Mouse (Mus musculus) hindbrain, embryonic 10.5 days (tissue): Measurements from ENCODE around the gene Ldlrad1. TPM values are rescaled to one million over a fixed set of nuclear protein-coding genes. Genes with fewer than 3 reads are reported as not detected.

Experiments
- DNase-seq: peaks from one replicate; pipeline ENCODE4 v3.0.0-alpha.2; 2017; ENCODE audit warnings: low spot score
- H3K27ac ChIP-seq: fragments of 300-500 bp; sonication (generic); 2 replicates; pipeline ENCODE4 v1.5.1; 2016; ENCODE audit warnings: mild to moderate bottlenecking, moderate library complexity
- H3K27me3 ChIP-seq: fragments of 300-500 bp; sonication (generic); 2 replicates; pipeline ENCODE4 v1.6.1; 2016; ENCODE audit warnings: mild to moderate bottlenecking; ENCODE audit not compliant: poor library complexity, insufficient read depth, severe bottlenecking
- H3K36me3 ChIP-seq: fragments of 300-500 bp; sonication (generic); 2 replicates; pipeline ENCODE4 v1.6.1; 2016; ENCODE audit warnings: mild to moderate bottlenecking, moderate library complexity
- H3K4me1 ChIP-seq: fragments of 300-500 bp; sonication (generic); replicated peaks from 2 replicates; pipeline ENCODE4 v1.6.1; 2016; ENCODE audit warnings: mild to moderate bottlenecking
- H3K4me3 ChIP-seq: fragments of 300-500 bp; sonication (generic); 2 replicates; pipeline ENCODE4 v1.5.1; 2016; ENCODE audit warnings: mild to moderate bottlenecking, moderate library complexity
- H3K9me3 ChIP-seq: fragments of 300-500 bp; sonication (generic); 2 replicates; pipeline ENCODE4 v1.6.1; 2016; ENCODE audit warnings: mild to moderate bottlenecking, moderate library complexity
- WGBS: fragments of 180-500 bp; shearing (Covaris S2); methylation state at CpG from one replicate; pipeline ENCODE4 v1.1.7; 2016; 5-methylcytosine and 5-hydroxymethylcytosine counted together
- polyA plus RNA-seq: library from polyadenylated mRNA; unstranded; fragments of >200 nt; fragmentation: Nextera tagmentation; extraction: Ambion mirVana; gene quantifications from 2 replicates; pipeline ENCODE4 v1.2.1, GENCODE M21; 2016

Ldlrad1 gene
- not detected in 2 replicates for polyA plus RNA-seq

DNA sequence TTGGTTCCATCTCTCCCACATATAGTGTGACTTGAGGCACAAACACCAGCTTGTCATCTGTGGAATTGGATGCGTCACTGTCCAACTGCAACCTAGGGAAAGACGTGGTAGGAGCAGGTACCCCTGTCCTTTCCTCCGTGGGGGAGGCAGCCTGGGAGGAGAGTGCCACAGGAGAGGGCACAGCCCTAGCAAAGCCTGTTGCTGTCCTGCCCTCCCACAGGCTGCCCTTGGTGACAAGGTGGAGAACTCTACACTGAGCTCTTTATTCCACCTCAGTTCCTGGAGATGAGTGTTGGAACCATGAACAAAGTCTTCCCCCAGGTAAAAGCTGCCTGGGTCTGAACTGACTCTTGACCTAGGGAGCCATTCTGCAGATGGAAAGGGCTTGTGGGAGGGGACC lies at the start of gene Ldlrad1:
Gene Ldlrad1, plus strand, starts transcription at position 301 of the 400 bp plus-strand sequence.
- Histone ChIP-seq H3K4me1 (peaks cover 11% of the 10 kb centered on the region), H3K27ac (no peak within 1 kb of the TSS), H3K9me3 (no peaks in the 10 kb centered on the region), H3K27me3 (no peaks in the 10 kb centered on the region), H3K4me3 (no peak within 1 kb of the TSS), H3K36me3 (peaks cover 48% of the 10 kb centered on the region)
- no peak for DNase-seq
- WGBS, result 92% methylated on average over 3 of the region's 3 CpGs

DNA sequence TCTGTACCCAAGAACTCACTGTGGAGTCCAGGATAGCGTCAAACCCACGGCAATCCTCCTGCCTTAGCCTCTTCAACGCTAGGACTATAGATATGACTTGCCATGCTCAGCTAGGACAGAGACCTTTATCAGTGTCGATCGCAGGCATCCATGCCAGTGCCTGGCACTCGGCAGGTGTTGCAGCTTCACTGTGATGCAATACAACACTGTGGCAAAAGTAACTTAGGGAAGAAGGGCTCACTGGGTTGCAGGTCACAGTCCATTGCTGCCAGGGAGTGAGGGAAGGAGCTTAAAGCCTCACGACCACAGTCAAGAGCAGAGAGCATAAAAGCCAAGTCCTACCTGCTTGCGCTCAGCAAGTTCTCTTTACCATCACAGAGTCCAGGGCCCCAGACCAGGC lies 48.8 kb upstream of the Ldlrad1 start:
- no peak for DNase-seq
- H3K4me3 ChIP-seq, result no peak overlapping the region
- WGBS, result 93% methylated on average over 8 of the region's 8 CpGs
- H3K4me1 ChIP-seq, result peaks cover 6% of the 10 kb centered on the region
- no peaks in the 10 kb centered on the region for H3K27me3 ChIP-seq
- H3K36me3 ChIP-seq, result peaks cover 68% of the 10 kb centered on the region
- no peaks in the 10 kb centered on the region for H3K9me3 ChIP-seq
- H3K27ac ChIP-seq, result no peak overlapping the region

DNA sequence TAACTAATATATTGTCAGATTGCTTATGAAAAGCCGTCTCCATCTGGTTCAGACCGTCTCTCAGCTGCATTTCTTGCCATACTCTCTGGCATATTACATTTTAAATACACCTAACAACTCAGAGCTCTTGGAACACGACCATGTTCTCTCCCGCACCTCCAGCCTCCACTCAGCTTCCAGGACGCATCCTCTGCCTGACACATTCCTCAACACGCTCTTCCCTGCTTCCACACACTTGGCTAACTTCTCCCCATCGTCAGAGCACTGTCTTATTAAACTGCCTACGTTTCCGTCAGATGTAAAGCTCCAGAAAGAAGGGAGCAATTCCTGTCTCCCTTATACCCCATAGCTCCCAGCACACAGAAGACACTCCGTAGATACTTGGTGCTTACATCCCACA lies 45.6 kb upstream of the Ldlrad1 start:
- H3K27me3 ChIP-seq, result no peaks in the 10 kb centered on the region
- WGBS, result 89% methylated on average over 10 of the region's 10 CpGs
- H3K9me3 ChIP-seq, result no peaks in the 10 kb centered on the region
- no peak for DNase-seq
- H3K36me3 ChIP-seq, result peaks cover 52% of the 10 kb centered on the region
- H3K4me3 ChIP-seq, result no peak overlapping the region
- H3K4me1 ChIP-seq, result peaks cover 6% of the 10 kb centered on the region
- no peak overlapping the region for H3K27ac ChIP-seq

DNA sequence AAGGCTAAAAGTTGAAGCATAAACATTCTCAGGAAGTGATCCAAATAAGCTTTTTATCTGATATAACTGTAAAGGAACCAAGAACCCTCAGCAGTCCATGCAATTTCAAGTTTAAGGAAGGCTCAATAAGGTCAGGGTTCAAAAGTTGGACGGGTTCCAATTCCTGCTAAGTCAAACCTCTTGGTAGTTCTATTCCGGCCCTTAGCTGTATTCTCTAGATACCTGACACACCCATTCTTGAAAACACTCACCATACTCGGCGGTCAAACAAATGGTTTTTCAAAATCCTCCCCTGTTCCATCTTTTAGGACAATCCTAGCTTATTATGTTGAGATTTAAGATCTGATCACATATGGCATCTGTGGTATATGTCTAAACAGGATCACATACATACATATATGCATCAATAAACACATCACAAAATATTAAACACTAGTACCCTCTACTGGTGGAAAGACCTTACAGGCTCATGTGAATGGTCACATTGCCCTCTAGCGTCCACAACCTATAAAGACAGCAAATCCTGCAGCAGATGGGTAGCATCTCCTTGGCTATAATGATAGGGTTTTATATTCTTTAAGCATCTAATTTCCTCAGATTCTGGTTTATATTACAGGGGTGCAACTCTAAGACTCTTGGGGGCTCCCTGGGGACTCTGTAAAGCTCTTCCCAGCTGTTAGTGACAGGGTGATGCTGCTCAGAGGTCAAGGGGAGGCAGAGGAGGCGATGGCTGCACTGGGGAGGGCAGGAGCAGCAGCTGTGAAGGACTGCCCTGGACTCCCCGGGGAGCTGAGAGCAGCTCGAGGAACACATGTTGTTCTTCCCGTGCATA lies 45.0 kb upstream of the Ldlrad1 start:
- Histone ChIP-seq H3K4me1 (peaks cover 6% of the 10 kb centered on the region), H3K4me3 (no peak overlapping the region), H3K27me3 (no peaks in the 10 kb centered on the region), H3K27ac (no peak overlapping the region), H3K9me3 (no peaks in the 10 kb centered on the region), H3K36me3 (peaks cover 50% of the 10 kb centered on the region)
- peak; percentile 64 for DNase-seq
- WGBS, result 46% methylated on average over 9 of the region's 9 CpGs

DNA sequence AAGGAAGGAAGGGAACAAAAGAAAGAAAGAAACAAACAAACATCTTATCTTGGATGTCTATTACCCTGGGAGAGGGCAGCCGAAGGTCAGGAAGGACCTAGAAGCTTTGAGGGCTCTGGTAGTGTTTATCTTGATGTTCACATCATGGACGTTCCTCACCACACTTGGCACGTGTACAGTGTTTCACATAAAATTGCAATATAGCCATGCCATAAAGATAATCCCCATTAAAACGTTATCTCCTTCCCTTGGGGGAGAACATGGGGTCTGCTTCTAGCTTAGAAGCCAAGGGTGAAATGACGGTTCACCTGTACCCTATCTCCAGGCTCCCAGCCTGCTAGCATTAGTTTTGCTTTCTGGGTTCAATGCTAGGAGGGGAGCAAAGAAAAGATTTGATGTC lies 42.3 kb upstream of the Ldlrad1 start:
- H3K4me1 ChIP-seq, result peaks cover 6% of the 10 kb centered on the region
- DNase-seq, result no peak
- no peaks in the 10 kb centered on the region for H3K9me3 ChIP-seq
- H3K4me3 ChIP-seq, result no peak overlapping the region
- WGBS, result 87% methylated on average over 5 of the region's 5 CpGs
- H3K27ac ChIP-seq, result no peak overlapping the region
- peaks cover 45% of the 10 kb centered on the region for H3K36me3 ChIP-seq
- no peaks in the 10 kb centered on the region for H3K27me3 ChIP-seq

DNA sequence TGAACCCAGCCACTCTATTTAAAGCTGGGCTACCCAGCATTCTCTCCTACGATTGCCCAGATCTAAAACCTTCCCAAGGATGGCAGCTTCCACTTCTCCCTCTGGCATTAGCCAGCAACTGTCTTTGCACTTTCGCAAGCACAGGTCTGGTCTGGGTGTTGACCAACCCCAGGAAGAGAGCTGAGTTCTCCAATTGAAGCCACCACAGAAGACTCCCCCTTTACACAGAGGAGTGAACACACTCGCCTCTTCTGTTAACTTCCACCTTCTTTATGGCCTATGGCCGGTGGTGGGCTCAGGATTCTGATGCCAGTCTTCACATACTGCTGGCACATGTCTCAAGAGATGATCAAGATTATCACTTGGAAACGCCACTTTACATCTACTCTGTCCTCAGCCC lies 41.2 kb upstream of the Ldlrad1 start:
- 93% methylated on average over 5 of the region's 5 CpGs for WGBS
- Histone ChIP-seq H3K9me3 (no peaks in the 10 kb centered on the region), H3K27me3 (no peaks in the 10 kb centered on the region), H3K36me3 (peaks cover 54% of the 10 kb centered on the region), H3K4me3 (no peak overlapping the region), H3K4me1 (peaks cover 6% of the 10 kb centered on the region), H3K27ac (no peak overlapping the region)
- DNase-seq, result no peak

DNA sequence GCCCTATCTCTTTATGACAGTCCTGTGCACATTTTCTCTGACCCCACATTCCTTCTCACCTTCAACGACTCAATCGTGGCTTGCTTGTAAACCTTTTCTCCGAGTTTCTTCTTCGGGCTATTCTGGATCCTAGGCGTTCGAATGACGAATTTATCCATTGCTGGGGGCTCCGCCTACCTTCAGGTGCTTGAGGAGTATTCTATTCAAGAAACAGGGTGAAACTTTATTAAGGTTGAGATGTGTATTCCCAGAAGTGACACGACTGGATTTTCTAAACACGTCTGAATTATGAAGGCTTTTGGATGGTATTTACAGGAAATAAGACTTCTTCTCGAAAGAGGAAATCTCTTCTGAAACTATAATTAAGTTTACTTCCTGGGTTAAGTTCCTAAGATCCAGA lies 31.5 kb upstream of the Ldlrad1 start:
- Histone ChIP-seq H3K4me1 (peaks cover 33% of the 10 kb centered on the region), H3K27me3 (no peaks in the 10 kb centered on the region), H3K27ac (peak overlapping the region; percentile 98), H3K36me3 (peaks cover 37% of the 10 kb centered on the region), H3K9me3 (no peaks in the 10 kb centered on the region), H3K4me3 (peak overlapping the region; percentile 99)
- WGBS, result 57% methylated on average over 11 of the region's 11 CpGs
- DNase-seq, result no peak

DNA sequence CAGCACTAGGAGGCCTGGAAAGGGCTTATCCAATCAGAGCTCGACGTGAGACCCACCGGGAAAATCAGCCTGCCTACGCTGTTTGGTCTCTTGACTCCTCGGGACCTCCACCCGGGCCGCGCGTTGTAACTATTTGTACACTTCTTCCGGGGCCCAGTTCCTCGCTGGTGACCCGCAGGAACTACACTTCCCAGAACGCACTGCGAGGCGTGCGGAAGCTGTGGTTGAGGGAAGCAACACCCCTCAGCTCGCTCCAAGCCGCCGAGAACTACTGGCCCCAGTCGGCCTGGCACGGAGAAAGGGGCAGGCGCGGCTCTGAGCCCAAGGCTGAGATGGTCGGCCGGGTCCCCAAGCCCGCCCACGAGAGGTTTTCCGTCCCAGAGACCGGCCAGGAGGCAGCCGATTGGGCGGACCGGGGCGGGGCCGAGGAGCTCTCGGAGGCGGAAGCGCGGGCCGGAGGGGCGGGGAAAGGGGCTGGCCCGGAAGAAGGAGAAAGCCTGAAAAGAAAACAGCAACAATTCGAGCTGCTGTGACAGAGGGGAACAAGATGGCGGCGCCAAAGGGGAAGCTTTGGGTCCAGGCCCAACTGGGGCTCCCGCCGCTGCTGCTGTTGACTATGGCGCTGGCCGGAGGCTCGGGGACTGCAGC lies 30.7 kb upstream of the Ldlrad1 start, which contains the start of gene Tmem59:
Gene Tmem59, plus strand, starts transcription at position 218 of the 648 bp plus-strand sequence.
- peak; percentile 96 for DNase-seq
- peaks cover 39% of the 10 kb centered on the region for H3K4me1 ChIP-seq
- H3K4me3 ChIP-seq, result peak within 1 kb of the TSS; percentile 99
- H3K9me3 ChIP-seq, result no peaks in the 10 kb centered on the region
- WGBS, result under 1% methylated on average over 49 of the region's 49 CpGs
- no peaks in the 10 kb centered on the region for H3K27me3 ChIP-seq
- peaks cover 29% of the 10 kb centered on the region for H3K36me3 ChIP-seq
- H3K27ac ChIP-seq, result peak within 1 kb of the TSS; percentile 98

DNA sequence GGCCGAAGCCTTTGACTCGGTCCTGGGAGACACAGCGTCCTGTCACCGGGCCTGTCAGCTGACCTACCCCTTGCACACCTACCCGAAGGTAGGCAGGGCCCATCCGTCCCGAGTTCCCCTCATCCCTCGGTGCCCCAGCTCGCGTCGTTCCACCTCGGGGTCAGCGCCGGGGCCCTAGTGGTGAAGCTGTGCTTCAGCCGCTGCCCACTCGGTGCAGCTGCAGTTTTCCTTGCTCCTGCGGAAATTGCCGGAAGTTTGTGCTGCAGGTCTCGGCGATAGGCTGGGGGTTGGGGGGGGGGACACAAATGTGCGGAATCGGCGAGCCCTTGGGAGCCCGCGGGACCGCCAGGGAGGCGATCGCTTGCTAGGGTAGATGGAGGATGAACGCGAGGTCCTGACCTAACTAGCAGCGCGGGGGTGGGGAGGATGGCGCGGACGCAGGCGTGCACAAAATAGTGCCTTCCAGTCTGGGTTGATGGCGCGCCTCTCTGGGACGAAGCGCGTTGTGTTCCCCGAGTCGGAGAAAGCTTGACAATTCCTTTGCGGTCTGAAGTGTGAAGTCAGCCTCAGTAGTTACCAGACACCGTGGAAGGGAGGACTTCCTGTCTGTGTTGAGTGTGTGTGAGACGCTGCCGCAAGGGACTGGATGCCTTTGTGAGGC lies 30.0 kb upstream of the Ldlrad1 start, which contains the start of gene Tceanc2:
Gene Tceanc2, minus strand, starts transcription at position 287 of the 661 bp plus-strand sequence.
- peak; percentile 69 for DNase-seq
- WGBS, result under 1% methylated on average over 47 of the region's 47 CpGs

DNA sequence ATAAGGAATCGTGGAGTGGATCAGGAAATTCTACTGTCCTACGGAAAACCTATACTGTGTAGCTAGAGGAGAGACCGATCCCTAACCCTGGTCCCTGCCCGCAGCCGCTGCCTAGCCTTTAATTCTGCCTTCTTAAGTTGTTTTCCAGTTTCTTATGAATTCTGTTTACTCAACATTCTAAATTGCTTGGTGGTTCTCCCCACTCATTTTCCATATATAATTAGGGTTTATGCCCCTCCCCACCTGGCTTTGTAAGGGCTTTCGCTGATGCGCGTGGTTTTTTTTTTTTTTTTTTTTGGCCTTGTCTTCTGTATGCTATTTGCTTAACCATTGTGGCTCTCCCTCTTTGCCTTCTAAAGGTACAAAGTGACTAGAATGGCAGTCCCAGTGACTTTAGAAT lies 29.4 kb upstream of the Ldlrad1 start:
- Histone ChIP-seq H3K36me3 (peaks cover 18% of the 10 kb centered on the region), H3K4me1 (peaks cover 39% of the 10 kb centered on the region), H3K27me3 (no peaks in the 10 kb centered on the region), H3K27ac (peak overlapping the region; percentile 98), H3K9me3 (no peaks in the 10 kb centered on the region), H3K4me3 (peak overlapping the region; percentile 99)
- WGBS, result 7% methylated on average over 8 of the region's 8 CpGs
- no peak for DNase-seq

More for the DNA sequence above, 30.0 kb upstream of the Ldlrad1 start, which contains the start of gene Tceanc2:
- Histone ChIP-seq H3K27ac (peak within 1 kb of the TSS; percentile 98), H3K36me3 (peaks cover 23% of the 10 kb centered on the region), H3K4me3 (peak within 1 kb of the TSS; percentile 99), H3K9me3 (no peaks in the 10 kb centered on the region), H3K4me1 (peaks cover 39% of the 10 kb centered on the region), H3K27me3 (no peaks in the 10 kb centered on the region)

DNA sequence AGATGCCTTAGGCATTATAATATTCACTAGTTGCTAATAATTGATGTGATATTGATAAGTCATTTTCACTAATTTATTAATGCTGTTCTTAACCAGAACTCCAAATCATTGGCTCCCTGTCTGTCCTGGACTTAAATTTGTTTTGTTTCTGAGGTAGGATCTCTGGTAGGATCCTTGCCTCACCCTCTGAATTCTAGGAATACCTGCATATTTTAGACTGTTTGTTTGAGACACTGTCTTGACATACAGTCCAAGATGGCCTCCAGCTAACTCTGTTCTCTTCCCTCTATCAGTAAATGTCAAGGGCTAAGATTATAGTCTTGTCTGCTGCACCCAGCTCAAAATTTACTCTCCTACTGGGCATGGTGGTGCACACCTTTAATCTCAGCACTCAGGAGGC lies 28.2 kb upstream of the Ldlrad1 start:
- no peak overlapping the region for H3K27ac ChIP-seq
- H3K9me3 ChIP-seq, result no peaks in the 10 kb centered on the region
- H3K4me3 ChIP-seq, result peak overlapping the region; percentile 99; the same call in 1 of the 2 replicates
- peaks cover 9% of the 10 kb centered on the region for H3K36me3 ChIP-seq
- H3K4me1 ChIP-seq, result peaks cover 39% of the 10 kb centered on the region
- no peaks in the 10 kb centered on the region for H3K27me3 ChIP-seq
- DNase-seq, result no peak

DNA sequence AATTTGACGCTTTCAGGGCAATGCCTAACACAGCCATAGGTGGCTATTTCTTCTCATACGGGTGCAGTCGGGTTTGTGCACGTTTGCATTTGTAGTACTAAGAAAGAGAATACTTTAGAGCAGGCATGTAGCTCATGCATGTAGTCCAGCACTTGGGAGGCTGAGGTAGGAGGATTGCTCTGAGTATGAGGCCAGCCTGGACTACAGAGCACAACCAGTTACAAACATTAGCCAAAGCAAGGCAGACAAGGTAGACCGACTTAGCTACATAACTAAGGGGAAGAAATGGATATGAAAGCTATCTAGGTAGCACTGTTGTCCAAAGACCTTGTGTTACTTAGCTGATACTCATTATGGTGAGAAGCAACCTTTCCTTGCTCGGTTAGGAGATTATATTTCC lies 27.1 kb upstream of the Ldlrad1 start:
- no peak for DNase-seq
- WGBS, result 92% methylated on average over 6 of the region's 6 CpGs
- peaks cover 39% of the 10 kb centered on the region for H3K4me1 ChIP-seq

More for the DNA sequence above, 27.1 kb upstream of the Ldlrad1 start:
- Histone ChIP-seq H3K4me3 (no peak overlapping the region), H3K27ac (no peak overlapping the region), H3K27me3 (no peaks in the 10 kb centered on the region), H3K36me3 (peaks cover 13% of the 10 kb centered on the region), H3K9me3 (no peaks in the 10 kb centered on the region)
